Mouse (Mus musculus) left cerebral cortex, adult 2 months (tissue): ENCODE results near the gene Hist1h2bf. TPM values are rescaled to one million over a fixed set of nuclear protein-coding genes. Genes with fewer than 3 reads are reported as not detected.
"Not testable (repeated sequence)": the region's sequence is repeated elsewhere in the genome, so short reads cannot be mapped to it uniquely, and the experiment has no call there.

ENCODE experiments used
- DNase-seq, 2 experiments: peaks; one replicate each; pipeline ENCODE4 v3.0.0; 2021 to 2022; ENCODE audit warnings: low spot score in 2 of 2, mixed read lengths in 1 of 2; ENCODE audit errors: extremely low spot score in 1 of 2
- H3K27ac ChIP-seq: fragments of 200-600 bp; 2 replicates; pipeline ENCODE4 v1.8.1; 2022
- H3K4me3 ChIP-seq: fragments of 200-600 bp; 2 replicates; pipeline ENCODE4 v1.8.1; 2022
- CTCF ChIP-seq: fragments of 200-600 bp; IDR thresholded peaks from 2 replicates; pipeline ENCODE4 v1.8.1; 2022; ENCODE audit warnings: antibody characterized with exemption, mild to moderate bottlenecking, moderate library complexity
- intact Hi-C: fragments of 180-260 bp; cut with DNase I; formaldehyde crosslinking; loops from one replicate; pipeline ENCODE4 v1.15.1; 2025
- total RNA-seq, 2 experiments: library from RNA; stranded (reverse); gene quantifications; 2 replicates each; pipeline ENCODE4 v1.2.3; 2021

Hist1h2bf gene
- total RNA-seq, 2 experiments from 2014 or later, result 19.7 to 24.1 TPM

- no peak for TF ChIP-seq CTCF
- Histone ChIP-seq H3K27ac (no peak overlapping the region), H3K4me3 (no peak overlapping the region)
- DNase-seq, result no peak
- intact Hi-C loops, result no loop called here
Measured at GRCm38 (mm10) chr13:23605052-23605451, 31.1 kb upstream of the Hist1h2bf start.

DNA sequence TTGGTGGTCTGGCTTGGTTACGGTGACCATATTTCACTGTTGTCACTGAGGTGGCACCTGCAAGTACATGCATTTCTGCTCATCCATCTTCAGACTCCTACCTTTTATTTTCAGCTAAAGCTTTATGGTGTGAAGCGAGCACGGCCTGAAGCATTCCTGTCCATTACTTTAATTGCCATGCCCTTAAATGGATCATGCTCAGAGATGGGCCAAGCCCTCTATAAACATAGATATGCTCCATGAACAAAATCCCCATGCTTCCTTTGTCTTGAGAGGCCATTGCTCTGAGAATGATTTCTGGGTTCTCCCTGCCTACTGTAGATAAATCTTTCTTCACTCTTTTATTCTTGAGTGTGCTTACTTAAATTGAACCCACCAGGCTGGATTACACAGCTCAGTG is 30.5 kb upstream of the Hist1h2bf start:
- no peak for TF ChIP-seq CTCF

GRCm38 (mm10) chr13:23603182-23603699 is 29.2 kb upstream of the Hist1h2bf start:
- H3K27ac ChIP-seq, result no peak overlapping the region
- no peak for DNase-seq
- intact Hi-C loops, result no loop called here
- H3K4me3 ChIP-seq, result no peak overlapping the region
- no peak for TF ChIP-seq CTCF

More for the DNA sequence above, 30.5 kb upstream of the Hist1h2bf start:
- no peak overlapping the region for H3K27ac ChIP-seq
- intact Hi-C loops, result no loop called here
- no peak for DNase-seq
- no peak overlapping the region for H3K4me3 ChIP-seq

DNA sequence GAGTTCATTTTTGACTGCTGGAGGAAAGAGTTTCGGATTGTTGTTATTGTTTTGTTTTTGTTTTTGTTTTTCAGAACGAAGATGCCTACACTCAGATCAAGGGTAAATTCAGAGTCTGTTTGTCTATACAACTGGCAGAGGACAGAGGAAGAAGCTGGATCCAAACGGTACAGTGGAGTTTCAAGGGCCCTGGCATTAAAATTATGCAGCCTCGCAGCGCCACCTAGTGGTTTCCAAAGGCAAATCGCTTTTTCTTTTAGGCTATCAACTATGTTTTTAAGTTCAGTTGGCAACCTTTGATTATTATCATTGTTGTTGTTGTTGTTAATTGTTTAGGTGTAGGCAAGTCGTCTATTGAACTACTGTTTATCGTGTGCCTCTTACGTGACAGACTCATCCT is 24.0 kb upstream of the Hist1h2bf start:
- intact Hi-C loops, result loop anchor here (5.0 kb wide), 1 partner anchor 176 kb away; the partner anchor contains the start of gene Abt1
- no peak overlapping the region for H3K4me3 ChIP-seq

GRCm38 (mm10) chr13:23595622-23596372 is 21.8 kb upstream of the Hist1h2bf start:
- no peak for DNase-seq

More for the DNA sequence above, 24.0 kb upstream of the Hist1h2bf start:
- peak; percentile 64 to 67 for DNase-seq
- no peak overlapping the region for H3K27ac ChIP-seq
- peak; percentile 92 for TF ChIP-seq CTCF

GRCm38 (mm10) chr13:23595185-23595584 is 21.2 kb upstream of the Hist1h2bf start:
- Histone ChIP-seq H3K4me3 (no peak overlapping the region), H3K27ac (no peak overlapping the region)
- intact Hi-C loops, result loop anchor here (5.0 kb wide), 1 partner anchor 173 kb away; the partner anchor contains the start of gene Abt1
- TF ChIP-seq CTCF, result no peak
- no peak for DNase-seq

More at GRCm38 (mm10) chr13:23595622-23596372, 21.8 kb upstream of the Hist1h2bf start:
- Histone ChIP-seq H3K27ac (no peak overlapping the region), H3K4me3 (no peak overlapping the region)
- intact Hi-C loops, result loop anchor here (5.0 kb wide), 1 partner anchor 173 kb away; the partner anchor contains the start of gene Abt1
- no peak for TF ChIP-seq CTCF

DNA sequence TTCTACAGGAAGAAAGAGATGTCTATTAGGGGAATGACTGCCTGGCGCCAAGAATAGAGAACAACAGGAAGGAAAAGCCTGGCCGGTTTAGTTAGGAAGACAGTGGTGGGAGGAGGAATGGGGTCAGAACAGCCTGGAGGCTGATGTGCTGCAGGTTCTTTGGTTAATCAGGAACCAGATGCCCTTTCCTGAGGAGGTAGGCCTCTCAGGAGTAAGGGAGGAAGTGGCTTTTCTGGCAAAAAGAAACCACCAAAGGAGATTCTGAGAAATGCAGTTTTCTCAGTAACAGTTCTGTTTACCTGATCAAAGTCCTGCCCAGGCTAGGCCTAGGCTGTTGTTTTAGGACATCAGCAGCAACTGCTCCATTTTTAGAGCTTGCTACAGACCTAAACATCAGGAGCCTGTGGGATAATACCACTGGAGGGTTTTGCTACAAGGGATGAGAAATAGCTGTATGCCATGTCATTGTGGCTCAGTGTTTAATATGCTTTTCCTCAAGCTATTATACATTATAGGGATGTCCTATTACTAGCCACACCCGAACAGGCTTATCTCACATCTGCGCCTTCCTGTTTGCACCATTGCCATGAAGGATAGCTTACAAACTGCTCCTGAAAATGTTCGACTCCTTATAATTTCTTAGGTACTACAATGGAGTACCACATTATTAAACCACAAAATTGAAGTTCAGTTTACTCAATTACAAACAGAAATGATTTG is 19.2 kb upstream of the Hist1h2bf start:
- H3K4me3 ChIP-seq, result no peak overlapping the region
- no peak overlapping the region for H3K27ac ChIP-seq
- intact Hi-C loops, result no loop called here
- no peak for TF ChIP-seq CTCF
- DNase-seq, result no peak

GRCm38 (mm10) chr13:23592614-23593013 is 18.6 kb upstream of the Hist1h2bf start:
- H3K27ac ChIP-seq, result no peak overlapping the region
- H3K4me3 ChIP-seq, result no peak overlapping the region
- intact Hi-C loops, result no loop called here
- DNase-seq, result no peak
- TF ChIP-seq CTCF, result no peak

DNA sequence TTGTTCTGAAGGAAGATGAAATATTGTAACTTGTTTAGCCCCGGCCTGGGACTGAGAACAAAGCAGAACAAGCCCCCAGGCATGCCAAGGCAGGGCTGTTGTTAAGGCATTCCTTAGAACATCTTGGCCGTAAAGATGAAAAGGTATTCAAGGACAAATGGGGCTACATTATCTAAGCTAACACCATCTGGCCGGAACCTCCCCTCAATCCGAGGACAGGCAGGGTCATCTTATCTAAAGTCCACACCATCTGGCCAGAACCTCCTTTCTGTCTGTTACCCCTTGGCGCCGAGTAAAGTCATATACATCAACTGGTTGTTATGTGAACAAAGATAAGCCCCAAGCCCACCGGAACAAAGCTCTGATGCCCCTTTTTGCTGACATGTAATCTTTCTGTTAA is 17.9 kb upstream of the Hist1h2bf start:
- DNase-seq, H3K4me3 ChIP-seq, H3K27ac ChIP-seq, intact Hi-C loops: not testable (repeated sequence)

- DNase-seq, result no peak
- Histone ChIP-seq H3K27ac (no peak overlapping the region), H3K4me3 (no peak overlapping the region)
- intact Hi-C loops, result no loop called here
- no peak for TF ChIP-seq CTCF
Measured at GRCm38 (mm10) chr13:23591206-23591605, 17.2 kb upstream of the Hist1h2bf start.

GRCm38 (mm10) chr13:23586940-23587225 is 12.9 kb upstream of the Hist1h2bf start:
- no peak for DNase-seq
- Histone ChIP-seq H3K27ac (no peak overlapping the region), H3K4me3 (no peak overlapping the region)
- intact Hi-C loops, result loop anchor here (2.0 to 10.0 kb wide), 3 partner anchors 34 to 1802 kb away; partner anchors contain the start of genes Hist1h1b, Hist1h2an, Hist1h2bc and Hist1h2be
- no peak for TF ChIP-seq CTCF
